Mouse (Mus musculus) kidney, adult 9 months (tissue): ENCODE results near the gene Gm49340.
A peak's percentile ranks its signal among the peaks of the same experiment; 100 is the strongest.
"Not testable (repeated sequence)": the region's sequence is repeated elsewhere in the genome, so short reads cannot be mapped to it uniquely, and the experiment has no call there.

ENCODE experiments used
- DNase-seq: peaks from one replicate; pipeline ENCODE4 v3.0.0; 2022

The Gm49340 gene

GRCm38 (mm10) chr11:73329442-73329841 is at the start of gene Gm49340, which contains the start of the genes Aspa and Spata22:
Gene Gm49340, plus strand, starts transcription at chr11:73329741.
Gene Aspa, minus strand, starts transcription at chr11:73329596.
Gene Spata22, plus strand, starts transcription at chr11:73329741.
- no peak for DNase-seq

GRCm38 (mm10) chr11:73280710-73281109 is 48.8 kb upstream of the Gm49340 start:
- DNase-seq: no peak

GRCm38 (mm10) chr11:73281528-73282027 is 48.0 kb upstream of the Gm49340 start:
- DNase-seq: peak; percentile 67

GRCm38 (mm10) chr11:73283369-73283768 is 46.2 kb upstream of the Gm49340 start:
- DNase-seq: peak; percentile 31

GRCm38 (mm10) chr11:73283926-73284325 is 45.6 kb upstream of the Gm49340 start:
- no peak for DNase-seq

- DNase-seq: no peak
Observed at GRCm38 (mm10) chr11:73284351-73284750, 45.2 kb upstream of the Gm49340 start.

- DNase-seq: no peak
Observed at GRCm38 (mm10) chr11:73289621-73290020, 39.9 kb upstream of the Gm49340 start.

GRCm38 (mm10) chr11:73303123-73303522 is 26.4 kb upstream of the Gm49340 start:
- no peak for DNase-seq

- no peak for DNase-seq
Observed at GRCm38 (mm10) chr11:73315961-73316360, 13.6 kb upstream of the Gm49340 start.

GRCm38 (mm10) chr11:73318581-73318980 is 11.0 kb upstream of the Gm49340 start:
- DNase-seq: not testable (repeated sequence)

- not testable (repeated sequence) for DNase-seq
Observed at GRCm38 (mm10) chr11:73321064-73321463, 8.5 kb upstream of the Gm49340 start.

GRCm38 (mm10) chr11:73323906-73324830 is 5.4 kb upstream of the Gm49340 start:
- peak; percentile 86 for DNase-seq

GRCm38 (mm10) chr11:73326485-73326886 is 3.1 kb upstream of the Gm49340 start:
- DNase-seq: peak; percentile 95

- DNase-seq: no peak
Observed at GRCm38 (mm10) chr11:73327361-73327760, 2.2 kb upstream of the Gm49340 start.

GRCm38 (mm10) chr11:73333357-73333756 is 3.8 kb downstream of the Gm49340 start:
- DNase-seq: no peak

- no peak for DNase-seq
Observed at GRCm38 (mm10) chr11:73336919-73337318, 7.4 kb downstream of the Gm49340 start.

GRCm38 (mm10) chr11:73350483-73350882 is 20.9 kb downstream of the Gm49340 start, which contains the start of gene Olfr20:
Gene Olfr20, plus strand, starts transcription at chr11:73350783.
- DNase-seq: no peak

- no peak for DNase-seq
Observed at GRCm38 (mm10) chr11:73370946-73371345, 41.4 kb downstream of the Gm49340 start, which contains the start of gene Olfr376. Gene Olfr376, plus strand, starts transcription at chr11:73371246.

GRCm38 (mm10) chr11:73395374-73395773 is 65.8 kb downstream of the Gm49340 start:
- DNase-seq: no peak

GRCm38 (mm10) chr11:73399514-73399913 is 70.0 kb downstream of the Gm49340 start, which contains the start of gene Olfr1:
Gene Olfr1, minus strand, starts transcription at chr11:73399614.
- DNase-seq: no peak
